Comparison of ENCODE assay signal across 8 mouse cellular contexts in genomic region chr10:60831379-60831778, GRCm38 (mm10). TPM values are rescaled to one million over a fixed set of nuclear protein-coding genes. Genes with fewer than 3 reads are reported as not detected.
A peak's percentile ranks its signal among the peaks of the same experiment; 100 is the strongest.
DNase-seq lines count a peak whose midpoint lies in the region; ATAC-seq and TF ChIP-seq lines count a peak whose summit lies in the region.

Gene Unc5b (minus strand): TSS chr10:60831581.

- peak; percentile 73 for DNase-seq in R1 (ENCODE audit: low read depth, low spot score)
- peak; percentile 96 to 98 for DNase-seq in cerebellum, postnatal 14 days
- DNase-seq in frontal cortex, postnatal 36 days (ENCODE audit: low spot score in 2 of 2), result peak; percentile 81 to 83
- DNase-seq in layer of hippocampus, postnatal 14 days (ENCODE audit: low spot score in 2 of 2), result peak; percentile 86 to 88
- DNase-seq in lung, postnatal 0 days (ENCODE audit: low spot score), result peak; percentile 96
- peak; percentile 94 for DNase-seq in retina, embryonic 14.5 days (ENCODE audit: low spot score)
- peak; percentile 61 to 65 for DNase-seq in thymus, postnatal 36 days

- H3K4me1 ChIP-seq in hindbrain, embryonic 13.5 days (replicated peaks), result peaks cover 52% of the 10 kb centered on the region
- peaks cover 29% of the 10 kb centered on the region for H3K4me1 ChIP-seq in lung, postnatal 0 days (ENCODE audit: insufficient read depth, low read depth, low read length)

- H3K4me2 ChIP-seq in hindbrain, embryonic 13.5 days, result peak within 1 kb of the TSS; percentile 96
- H3K4me2 ChIP-seq in lung, postnatal 0 days (replicated peaks; ENCODE audit: low read depth, low read length), result peak within 1 kb of the TSS; percentile 99

- no peaks in the 10 kb centered on the region for H3K36me3 ChIP-seq in hindbrain, embryonic 13.5 days
- no peaks in the 10 kb centered on the region for H3K36me3 ChIP-seq in lung, postnatal 0 days (ENCODE audit: insufficient read depth, low read length)

- peak within 1 kb of the TSS; percentile 72 for H3K9ac ChIP-seq in hindbrain, embryonic 13.5 days
- H3K9ac ChIP-seq in lung, postnatal 0 days (replicated peaks; ENCODE audit: low read depth), result peak within 1 kb of the TSS; percentile 86

- no peaks in the 10 kb centered on the region for H3K9me3 ChIP-seq in hindbrain, embryonic 13.5 days
- H3K9me3 ChIP-seq in lung, postnatal 0 days (ENCODE audit: low read length), result no peaks in the 10 kb centered on the region

- peak within 1 kb of the TSS; percentile 62 for H3K4me3 ChIP-seq in hindbrain, embryonic 13.5 days
- peak within 1 kb of the TSS; percentile 65 for H3K4me3 ChIP-seq in lung, postnatal 0 days (ENCODE audit: low read depth, low read length)

- no peak for TF ChIP-seq EP300 in lung, postnatal 0 days (IDR thresholded peaks at IDR 0.05)

- WGBS in hindbrain, embryonic 13.5 days, result under 1% methylated on average over 53 of the region's 53 CpGs
- under 1% methylated on average over 38 of the region's 53 CpGs for WGBS in lung, postnatal 0 days

- peaks cover 92% of the 10 kb centered on the region for H3K27me3 ChIP-seq in hindbrain, embryonic 13.5 days
- H3K27me3 ChIP-seq in lung, postnatal 0 days (replicated peaks; ENCODE audit: insufficient read depth, low read length), result no peaks in the 10 kb centered on the region

- ATAC-seq in hindbrain, embryonic 13.5 days (ENCODE audit: low FRiP score), result peak; percentile 91
- peak; percentile 98 for ATAC-seq in lung, postnatal 0 days

- H3K27ac ChIP-seq in hindbrain, embryonic 13.5 days, result peak within 1 kb of the TSS; percentile 23; the same call in 1 of the 2 replicates
- peak within 1 kb of the TSS; percentile 87 for H3K27ac ChIP-seq in lung, postnatal 0 days (ENCODE audit: low read length)

- peak; percentile 73 for TF ChIP-seq CTCF in lung, postnatal 0 days (IDR thresholded peaks at IDR 0.05)

RNA-seq across cellular contexts. Expression of gene Unc5b, which starts in this region (rescaled TPM):
- polyA plus RNA-seq in hindbrain, embryonic 13.5 days (2015; fragmentation: Nextera tagmentation; extraction: Ambion mirVana), result 2.5 and 3.3 TPM in 2 replicates
- total RNA-seq in layer of hippocampus, postnatal 14 days (2021), result 10 to 100 TPM; 11.9 to 12.6 TPM
- 3.8 and 4.3 TPM in 2 replicates for polyA plus RNA-seq in lung, postnatal 0 days (2015; fragmentation: Nextera tagmentation; extraction: Ambion mirVana)

Comparison
In these comparisons a context has a peak if more than half of its experiments do, and no peak if none do; other contexts are left out.
1. Peak in every context shown above with its lines: DNase-seq, ATAC-seq, H3K4me3 ChIP-seq and H3K27ac ChIP-seq.